Mouse (Mus musculus) brown adipose tissue, adult 24 weeks (tissue): ENCODE measurements at regions not wholly inside any gene's neighbourhood (a gene's known extent, or its start where the extent isn't known, plus 50 kb on each side); places are given as distances from the start of the nearest gene placed in this dataset.

Source experiments
- H3K27ac ChIP-seq: fragments of 200-500 bp; replicated peaks from 2 replicates; pipeline ENCODE4 v1.5.1; 2012; ENCODE audit warnings: low read depth, mild to moderate bottlenecking, low read length
- H3K4me1 ChIP-seq: fragments of 200-500 bp; 2 replicates; pipeline ENCODE4 v1.6.1; 2012; ENCODE audit warnings: low read length, mixed read lengths; ENCODE audit not compliant: control insufficient read depth, insufficient read depth, insufficient read length
- H3K4me3 ChIP-seq: fragments of 200-500 bp; 2 replicates; pipeline ENCODE4 v1.5.1; 2012; ENCODE audit warnings: low read depth, mild to moderate bottlenecking, low read length, moderate library complexity; ENCODE audit not compliant: insufficient read depth

DNA sequence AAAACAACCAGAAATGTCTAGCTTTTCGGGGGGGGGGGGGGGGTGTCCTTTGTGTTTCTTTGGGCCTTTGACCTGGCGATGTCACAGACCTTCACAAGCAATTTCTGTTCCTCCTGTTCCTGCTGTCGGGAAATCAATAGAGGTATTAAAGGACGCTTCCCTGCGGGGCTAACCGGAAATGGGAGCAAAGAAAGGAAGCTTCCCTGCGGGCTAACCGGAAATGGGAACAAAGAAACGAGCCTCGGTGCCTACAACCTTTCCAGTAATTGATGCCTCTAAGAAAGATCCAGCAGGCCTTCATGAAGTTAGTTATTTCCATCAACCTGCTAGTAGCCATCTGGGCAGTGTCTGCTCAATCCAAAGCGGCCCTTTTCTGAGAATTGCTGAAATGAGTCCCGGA, 78.2 kb upstream of the Phyhipl start:
- Histone ChIP-seq H3K27ac (no peak overlapping the region), H3K4me3 (no peak overlapping the region), H3K4me1 (no peaks in the 10 kb centered on the region)

DNA sequence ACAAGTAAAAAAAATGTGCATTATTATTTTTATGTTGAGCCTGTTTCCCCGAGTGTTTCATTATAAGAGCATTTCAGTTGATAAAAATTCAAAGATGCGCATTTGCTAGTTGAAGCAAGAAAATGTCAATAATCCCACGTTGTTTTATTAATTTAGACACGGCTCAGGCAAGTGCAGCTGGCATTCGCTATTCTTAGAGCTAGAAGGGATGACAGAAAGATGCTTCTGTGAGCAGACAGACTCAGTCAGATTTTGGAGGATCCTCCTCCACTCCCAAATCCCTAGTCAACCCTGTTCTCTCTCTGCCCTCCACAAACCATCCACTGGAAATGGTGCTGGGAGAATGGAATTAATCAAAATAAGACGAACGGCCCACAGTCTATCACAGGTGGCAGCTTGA, 77.7 kb upstream of the Phyhipl start:
- Histone ChIP-seq H3K27ac (no peak overlapping the region), H3K4me1 (no peaks in the 10 kb centered on the region), H3K4me3 (no peak overlapping the region)

DNA sequence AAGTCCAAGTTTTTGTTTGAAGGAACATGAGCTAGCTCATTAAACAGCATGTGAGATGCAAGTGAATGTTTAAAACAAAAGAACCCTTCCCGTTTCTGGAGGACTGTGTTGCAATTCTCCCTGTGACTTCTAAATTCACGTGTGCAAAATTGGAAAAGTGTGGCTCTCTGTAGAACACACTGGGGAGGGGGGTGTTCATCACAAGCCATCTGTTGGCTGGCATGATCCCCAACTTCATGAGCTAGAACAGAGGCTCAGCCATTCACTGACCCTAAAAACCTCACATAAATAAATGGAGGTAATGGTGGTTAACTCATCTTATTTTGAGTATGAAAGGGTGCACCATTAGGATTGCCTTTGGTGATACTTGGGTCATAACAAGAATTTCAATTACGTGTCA, 69.3 kb upstream of the Phyhipl start:
- Histone ChIP-seq H3K4me3 (no peak overlapping the region), H3K27ac (no peak overlapping the region)

DNA sequence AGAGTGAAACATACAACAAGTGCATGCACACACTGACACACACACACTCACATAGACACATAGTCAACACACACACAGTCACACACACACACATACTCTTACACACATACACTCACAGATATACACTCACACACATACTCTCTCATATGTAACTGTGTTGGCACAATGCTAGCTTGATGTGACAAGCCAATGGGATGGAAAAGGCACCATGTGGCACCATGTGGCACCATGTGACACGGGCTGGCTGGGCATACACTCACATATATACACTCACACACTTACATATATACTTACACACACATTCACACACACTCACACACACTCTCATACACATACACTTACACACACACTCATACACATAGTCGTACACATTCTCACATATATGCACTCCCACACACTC, 67.0 kb upstream of the Phyhipl start:
- Histone ChIP-seq H3K4me3 (no peak overlapping the region), H3K4me1 (no peaks in the 10 kb centered on the region), H3K27ac (no peak overlapping the region)

More for the DNA sequence above, 69.3 kb upstream of the Phyhipl start:
- H3K4me1 ChIP-seq = no peaks in the 10 kb centered on the region

DNA sequence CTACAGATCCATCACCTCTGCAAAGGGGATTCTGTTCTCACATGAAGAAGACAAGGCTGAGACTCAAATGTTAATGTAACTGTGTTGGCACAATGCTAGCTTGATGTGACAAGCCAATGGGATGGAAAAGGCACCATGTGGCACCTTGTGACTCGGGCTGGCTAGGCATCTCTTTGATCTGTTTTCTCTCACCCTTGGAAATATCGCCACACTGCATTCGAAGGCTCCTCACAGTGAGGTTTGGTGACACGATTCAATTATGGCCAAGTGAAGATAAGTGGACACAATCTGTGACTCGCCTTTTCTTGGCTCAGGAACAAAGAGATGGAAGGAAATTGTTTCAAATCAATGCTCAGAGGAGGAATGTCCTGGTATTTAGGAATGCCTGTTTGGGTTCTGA, 66.6 kb upstream of the Phyhipl start:
- no peak overlapping the region for H3K4me3 ChIP-seq
- H3K27ac ChIP-seq = no peak overlapping the region
- no peaks in the 10 kb centered on the region for H3K4me1 ChIP-seq

GRCm38 (mm10) chr10:70717464-70717863, 61.7 kb upstream of the Phyhipl start:
- Histone ChIP-seq H3K27ac (peak overlapping the region; percentile 60), H3K4me3 (peak overlapping the region; percentile 22), H3K4me1 (no peaks in the 10 kb centered on the region)

DNA sequence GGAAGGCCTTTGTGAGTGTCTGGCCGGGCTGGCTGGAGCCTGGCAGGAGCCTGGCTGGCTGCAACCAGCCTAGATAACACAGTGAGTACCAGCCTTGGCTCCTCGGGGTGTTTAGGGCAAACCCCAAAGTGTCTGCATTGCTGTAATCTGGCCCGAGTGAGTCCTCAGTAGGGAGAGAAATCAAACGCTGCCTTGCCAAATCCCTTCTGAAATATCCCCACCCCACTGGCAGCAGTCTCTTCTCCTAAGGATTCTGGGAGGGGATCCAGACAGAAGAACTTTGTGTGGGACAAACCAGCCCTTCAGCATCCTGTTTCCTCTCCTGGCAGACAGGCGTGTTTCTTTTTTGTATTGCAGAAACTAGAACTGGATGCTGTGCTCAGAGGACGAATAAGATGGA, 61.3 kb upstream of the Phyhipl start:
- H3K4me1 ChIP-seq = no peaks in the 10 kb centered on the region
- no peak overlapping the region for H3K4me3 ChIP-seq
- no peak overlapping the region for H3K27ac ChIP-seq

DNA sequence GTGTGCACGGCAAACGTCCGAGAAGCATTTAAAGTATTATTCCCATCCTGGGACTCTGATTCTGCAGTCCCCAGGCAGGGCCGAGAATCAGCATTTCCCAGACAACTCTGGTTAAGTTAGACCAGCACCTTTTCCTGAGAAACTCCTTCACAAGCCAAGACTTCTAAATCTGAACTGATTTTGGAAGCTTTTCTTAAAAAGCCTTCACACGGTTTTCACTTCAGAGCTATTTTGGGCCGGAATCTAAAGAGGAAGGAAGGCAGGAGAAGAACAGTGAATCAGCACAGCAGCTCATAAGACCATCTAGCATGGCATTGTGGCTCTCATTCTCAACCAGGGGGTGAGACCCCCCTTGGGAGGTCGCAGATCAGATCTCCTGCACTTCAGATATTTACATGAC, 57.5 kb upstream of the Phyhipl start:
- Histone ChIP-seq H3K4me1 (no peaks in the 10 kb centered on the region), H3K4me3 (no peak overlapping the region), H3K27ac (no peak overlapping the region)

DNA sequence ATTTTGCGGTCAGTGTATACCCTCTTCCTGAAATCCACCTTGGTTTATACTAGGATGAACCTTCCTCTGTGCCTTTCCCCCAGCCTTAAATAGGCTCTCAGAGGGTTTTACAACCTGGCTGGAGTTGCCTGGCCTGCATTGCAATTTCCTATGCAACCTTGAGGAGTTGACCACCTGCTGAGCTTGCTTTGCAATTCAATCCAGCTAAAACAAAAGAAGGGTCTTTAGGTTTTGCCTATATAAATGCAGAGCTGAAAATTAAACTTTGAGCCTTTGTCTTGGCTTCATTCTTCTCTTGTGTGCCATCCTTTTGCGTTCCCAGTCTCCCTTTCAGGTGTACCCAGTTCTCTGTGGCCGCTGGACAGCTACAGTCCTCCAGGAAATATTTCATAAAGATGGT, 53.0 kb upstream of the Phyhipl start:
- H3K4me3 ChIP-seq = no peak overlapping the region
- H3K4me1 ChIP-seq = no peaks in the 10 kb centered on the region
- no peak overlapping the region for H3K27ac ChIP-seq
